In the genomic region with DNA sequence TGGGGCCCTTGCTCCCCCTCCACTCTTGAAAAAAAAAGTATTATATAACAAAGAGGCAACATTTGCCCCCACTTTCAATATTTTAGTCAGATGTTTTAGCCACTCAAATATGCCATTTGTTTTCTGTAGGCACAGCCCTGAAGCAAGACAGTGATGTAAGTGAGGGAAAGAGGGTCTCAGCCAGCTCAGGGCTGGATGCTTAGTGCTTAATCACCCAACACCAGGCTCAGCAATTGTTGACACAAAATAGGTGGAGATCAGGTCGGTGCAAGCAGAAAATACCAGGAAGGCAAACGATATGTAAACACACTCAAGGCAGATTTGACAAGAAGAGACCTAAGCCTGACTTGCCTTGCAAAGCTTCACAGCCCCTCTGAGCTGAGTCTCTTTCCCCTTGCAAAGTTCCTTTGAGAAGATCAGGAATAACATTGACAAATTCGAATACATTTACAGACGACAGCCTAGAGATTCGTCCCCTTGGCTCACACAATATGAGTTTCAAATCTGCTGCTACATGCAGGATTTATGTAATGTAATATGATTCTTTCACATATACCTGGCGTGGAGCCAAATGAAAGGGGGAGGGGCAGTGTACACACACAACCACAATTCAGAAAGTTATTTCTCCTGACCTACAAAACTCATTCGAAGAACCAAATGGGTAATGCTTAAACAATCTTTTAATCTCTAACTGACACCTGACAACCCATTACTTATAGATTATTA, we compare ENCODE assay signal across 12 mouse cellular contexts.
DNase-seq lines count a peak whose midpoint lies in the region; ATAC-seq lines count a peak whose summit lies in the region.
"Had no signal": no experiment of that assay in that cellular context is flagged by ENCODE, and none has a peak within 500 bp of the region (broad histone marks: within the 10 kb centered on the region; RNA-seq: fewer than 3 reads in every experiment).

No protein-coding gene starts in this region.

- H3K27me3 ChIP-seq in kidney, embryonic 16.5 days (ENCODE audit: insufficient read depth, low read length): no peaks in the 10 kb centered on the region
- no peaks in the 10 kb centered on the region for H3K27me3 ChIP-seq in intestine, embryonic 16.5 days (replicated peaks; ENCODE audit: control insufficient read depth, insufficient read depth, low read length)
- H3K27me3 ChIP-seq: forebrain, embryonic 12.5 days; midbrain, embryonic 15.5 days had no signal

- no peak overlapping the region for H3K4me3 ChIP-seq in kidney, embryonic 16.5 days (ENCODE audit: low read length)
- no peak overlapping the region for H3K4me3 ChIP-seq in intestine, embryonic 16.5 days (ENCODE audit: low read length)
- H3K4me3 ChIP-seq: forebrain, embryonic 12.5 days; midbrain, embryonic 15.5 days had no signal

- no peaks in the 10 kb centered on the region for H3K9me3 ChIP-seq in kidney, embryonic 16.5 days (ENCODE audit: low read length)
- no peaks in the 10 kb centered on the region for H3K9me3 ChIP-seq in intestine, embryonic 16.5 days (ENCODE audit: control insufficient read depth, low read length)
- H3K9me3 ChIP-seq: forebrain, embryonic 12.5 days; midbrain, embryonic 15.5 days had no signal

- 19% methylated on average over 7 of the region's 7 CpGs for WGBS in kidney, embryonic 16.5 days
- 11% methylated on average over 7 of the region's 7 CpGs for WGBS in intestine, embryonic 16.5 days

- 0 out of 2 replicates have a peak overlapping the region, but pooled peaks have one; percentile 3 for H3K27ac ChIP-seq in kidney, embryonic 16.5 days (ENCODE audit: low read length)
- H3K27ac ChIP-seq in intestine, embryonic 16.5 days (ENCODE audit: low read length): no peak overlapping the region
- H3K27ac ChIP-seq: forebrain, embryonic 12.5 days; midbrain, embryonic 15.5 days had no signal

- no peaks in the 10 kb centered on the region for H3K36me3 ChIP-seq in kidney, embryonic 16.5 days (ENCODE audit: insufficient read depth, low read length)
- H3K36me3 ChIP-seq in intestine, embryonic 16.5 days (ENCODE audit: control insufficient read depth, insufficient read depth, low read length): no peaks in the 10 kb centered on the region
- H3K36me3 ChIP-seq: forebrain, embryonic 12.5 days; midbrain, embryonic 15.5 days had no signal

- no peak overlapping the region for H3K9ac ChIP-seq in kidney, embryonic 16.5 days (replicated peaks; ENCODE audit: low read length)
- no peak overlapping the region for H3K9ac ChIP-seq in intestine, embryonic 16.5 days (ENCODE audit: low read depth, low read length)
- H3K9ac ChIP-seq: forebrain, embryonic 12.5 days; midbrain, embryonic 15.5 days had no signal

- H3K4me2 ChIP-seq in kidney, embryonic 16.5 days (replicated peaks; ENCODE audit: low read depth, low read length): no peak overlapping the region
- no peak overlapping the region for H3K4me2 ChIP-seq in intestine, embryonic 16.5 days (ENCODE audit: low read depth, low read length)
- H3K4me2 ChIP-seq: forebrain, embryonic 12.5 days; midbrain, embryonic 15.5 days had no signal

- DNase-seq in cerebellum, postnatal 10 days: peak; percentile 51 to 64
- DNase-seq in kidney, adult 9 months: no peak
- DNase-seq in 3T3-L1 (ENCODE audit: low read depth, low spot score): peak; percentile 62
- DNase-seq in B cell, adult 2 months: no peak
- DNase-seq in Muller cell, postnatal 12 days (ENCODE audit: inconsistent ontology term): no peak
- DNase-seq: heart, postnatal 14 days; left cerebral cortex, postnatal 4 days had no signal

- peaks cover 22% of the 10 kb centered on the region for H3K4me1 ChIP-seq in kidney, embryonic 16.5 days (ENCODE audit: insufficient read depth, low read length)
- H3K4me1 ChIP-seq in intestine, embryonic 16.5 days (ENCODE audit: control insufficient read depth, insufficient read depth, low read length): peaks cover 16% of the 10 kb centered on the region
- H3K4me1 ChIP-seq: midbrain, embryonic 15.5 days had no signal

- ATAC-seq in cerebellum, adult (ENCODE audit: insufficient number of reproducible peaks, low FRiP score, low TSS enrichment): no peak
- ATAC-seq in kidney, embryonic 16.5 days (ENCODE audit: low FRiP score, low TSS enrichment): peak; percentile 57; the same call in 1 of the 2 replicates
- 0 out of 2 replicates have a peak, but pooled peaks have one; percentile 36 for ATAC-seq in intestine, embryonic 16.5 days
- ATAC-seq: midbrain, embryonic 15.5 days had no signal

Comparison
In these comparisons a context has a peak if more than half of its experiments do, and no peak if none do; other contexts are left out.
1. DNase-seq: peak in cerebellum, postnatal 10 days (2 of 2) and 3T3-L1 (single experiment); none in kidney, adult 9 months (single experiment), B cell, adult 2 months (0 of 2) and Muller cell, postnatal 12 days (single experiment).